Mouse (Mus musculus) small intestine, adult 2 months (tissue): ENCODE measurements around the gene Vmn1r135. TPM values are rescaled to one million over a fixed set of nuclear protein-coding genes. Genes with fewer than 3 reads are reported as not detected.
"Not testable (repeated sequence)": the region's sequence is repeated elsewhere in the genome, so short reads cannot be mapped to it uniquely, and the experiment has no call there.

Experiments
- H3K27ac ChIP-seq: fragments of 200-500 bp; 2 replicates; pipeline ENCODE4 v1.5.1; 2012; ENCODE audit warnings: low read depth, low read length, control low read depth, inconsistent platforms; ENCODE audit not compliant: insufficient read depth
- H3K27me3 ChIP-seq: fragments of 200-500 bp; 2 replicates; pipeline ENCODE4 v1.6.1; 2012; ENCODE audit warnings: mild to moderate bottlenecking, moderate library complexity, low read length, inconsistent platforms; ENCODE audit not compliant: control insufficient read depth, insufficient read depth
- H3K36me3 ChIP-seq: fragments of 200-500 bp; 2 replicates; pipeline ENCODE4 v1.6.1; 2012; ENCODE audit warnings: mild to moderate bottlenecking, low read length, control low read depth, inconsistent platforms; ENCODE audit not compliant: control insufficient read depth, insufficient read depth
- H3K4me1 ChIP-seq: fragments of 200-500 bp; 2 replicates; pipeline ENCODE4 v1.6.1; 2012; ENCODE audit warnings: low read length, inconsistent platforms, mixed read lengths; ENCODE audit not compliant: control insufficient read depth, insufficient read depth, insufficient read length
- H3K4me3 ChIP-seq: fragments of 200-500 bp; 2 replicates; pipeline ENCODE4 v1.5.1; 2012; ENCODE audit warnings: low read depth, mild to moderate bottlenecking, control low read depth, inconsistent platforms, low read length, moderate library complexity
- WGBS: fragments of 180-500 bp; shearing (Covaris S2); methylation state at CpG from one replicate; pipeline ENCODE4 v1.1.7; 2018; 5-methylcytosine and 5-hydroxymethylcytosine counted together
- polyA plus RNA-seq: library from polyadenylated mRNA; depleted of rRNA; stranded (reverse); fragments of >200 nt; gene quantifications from 2 replicates; pipeline ENCODE4 v1.2.3, GENCODE M21; 2012; rRNA removed

Vmn1r135 gene
- polyA plus RNA-seq: not detected in 2 replicates

GRCm38 (mm10) chr7:21832051-21832450 lies at the start of gene Vmn1r135:
TSS of gene Vmn1r135 (plus strand) at chr7:21832351.
- not testable (repeated sequence) for H3K4me1 ChIP-seq, H3K27ac ChIP-seq, H3K27me3 ChIP-seq, H3K4me3 ChIP-seq, H3K36me3 ChIP-seq
- no CpG with 5 or more reads among the region's 1 CpGs for WGBS

GRCm38 (mm10) chr7:21796628-21797027 lies 35.5 kb upstream of the Vmn1r135 start, which contains the start of gene Gm4177:
TSS of gene Gm4177 (minus strand) at chr7:21796728.
- H3K27ac ChIP-seq, H3K4me3 ChIP-seq, H3K4me1 ChIP-seq, H3K36me3 ChIP-seq, H3K27me3 ChIP-seq: not testable (repeated sequence)
- no CpG with 5 or more reads among the region's 3 CpGs for WGBS

GRCm38 (mm10) chr7:21844167-21844566 lies 12.0 kb downstream of the Vmn1r135 start, which contains the start of gene Gm5725:
TSS of gene Gm5725 (minus strand) at chr7:21844267.
- not testable (repeated sequence) for H3K4me1 ChIP-seq, H3K27ac ChIP-seq, H3K36me3 ChIP-seq, H3K27me3 ChIP-seq, H3K4me3 ChIP-seq
- WGBS: no CpG with 5 or more reads among the region's 1 CpGs

Other genes with a start within 250 kb of the Vmn1r135 start
- gene Vmn1r132, start 218.3 kb upstream of the Vmn1r135 start, polyA plus RNA-seq: not detected in 2 replicates
- gene Gm4175, start 70.9 kb upstream of the Vmn1r135 start, polyA plus RNA-seq: not detected in 2 replicates
- not detected in 2 replicates for gene Gm4177, start 35.6 kb upstream of the Vmn1r135 start, polyA plus RNA-seq
- gene Gm5725, start 11.9 kb downstream of the Vmn1r135 start, polyA plus RNA-seq: not detected in 2 replicates
- not detected in 2 replicates for gene Gm5891, start 88.9 kb downstream of the Vmn1r135 start, polyA plus RNA-seq
- gene Vmn1r137, start 162.2 kb downstream of the Vmn1r135 start, polyA plus RNA-seq: not detected in 2 replicates
- not detected in 2 replicates for gene Vmn1r138, start 196.5 kb downstream of the Vmn1r135 start, polyA plus RNA-seq
- not detected in 2 replicates for gene Gm6176, start 224.0 kb downstream of the Vmn1r135 start, polyA plus RNA-seq
- not detected in 2 replicates for gene Vmn1r139, start 236.7 kb downstream of the Vmn1r135 start, polyA plus RNA-seq